Mouse (Mus musculus): ENCODE measurements at regions not wholly inside any gene's neighbourhood (a gene's known extent, or its start where the extent isn't known, plus 50 kb on each side); places are given as distances from the start of the nearest gene placed in this dataset.

- no peak for DNase-seq (ENCODE audit: low spot score in 2 of 2)
Observed at GRCm38 (mm10) chr6:98767858-98768336, 425.3 kb upstream of the Gm765 start.

- DNase-seq (ENCODE audit: low spot score in 2 of 2): no peak
Observed at GRCm38 (mm10) chr6:98754487-98754886, 411.9 kb upstream of the Gm765 start.

- no peak for DNase-seq (ENCODE audit: low spot score in 2 of 2)
Observed at GRCm38 (mm10) chr6:98748618-98749017, 406.1 kb upstream of the Gm765 start.

- DNase-seq (ENCODE audit: low spot score in 2 of 2): no peak
Observed at GRCm38 (mm10) chr6:98746976-98747375, 404.4 kb upstream of the Gm765 start.

GRCm38 (mm10) chr6:98740447-98740846 is 397.9 kb upstream of the Gm765 start:
- no peak for DNase-seq (ENCODE audit: low spot score in 2 of 2)

- DNase-seq (ENCODE audit: low spot score in 2 of 2): no peak
Observed at GRCm38 (mm10) chr6:98731010-98731530, 388.5 kb upstream of the Gm765 start.

- no peak for DNase-seq (ENCODE audit: low spot score in 2 of 2)
Observed at GRCm38 (mm10) chr6:98726605-98727144, 384.1 kb upstream of the Gm765 start.

GRCm38 (mm10) chr6:98704887-98705622 is 362.5 kb upstream of the Gm765 start:
- no peak for DNase-seq (ENCODE audit: low spot score in 2 of 2)

GRCm38 (mm10) chr6:98697571-98697970 is 355.0 kb upstream of the Gm765 start:
- DNase-seq (ENCODE audit: low spot score in 2 of 2): no peak

GRCm38 (mm10) chr6:98693411-98693810 is 350.9 kb upstream of the Gm765 start:
- DNase-seq (ENCODE audit: low spot score in 2 of 2): no peak

- DNase-seq (ENCODE audit: low spot score in 2 of 2): no peak
Observed at GRCm38 (mm10) chr6:98690133-98690532, 347.6 kb upstream of the Gm765 start.

- no peak for DNase-seq (ENCODE audit: low spot score in 2 of 2)
Observed at GRCm38 (mm10) chr6:98689395-98689794, 346.8 kb upstream of the Gm765 start.

GRCm38 (mm10) chr6:98688624-98689023 is 346.1 kb upstream of the Gm765 start:
- no peak for DNase-seq (ENCODE audit: low spot score in 2 of 2)

GRCm38 (mm10) chr6:98666388-98666989 is 323.9 kb upstream of the Gm765 start:
- no peak for DNase-seq (ENCODE audit: low spot score in 2 of 2)

GRCm38 (mm10) chr6:98651827-98652226 is 309.3 kb upstream of the Gm765 start:
- DNase-seq (ENCODE audit: low spot score in 2 of 2): no peak

GRCm38 (mm10) chr6:98651315-98651714 is 308.8 kb upstream of the Gm765 start:
- no peak for DNase-seq (ENCODE audit: low spot score in 2 of 2)

- no peak for DNase-seq (ENCODE audit: low spot score in 2 of 2)
Observed at GRCm38 (mm10) chr6:98640316-98640715, 297.8 kb upstream of the Gm765 start.

GRCm38 (mm10) chr6:98635816-98636215 is 293.3 kb upstream of the Gm765 start:
- peak; percentile 51 to 58 for DNase-seq (ENCODE audit: low spot score in 2 of 2)

GRCm38 (mm10) chr6:98632278-98633063 is 289.9 kb upstream of the Gm765 start:
- DNase-seq (ENCODE audit: low spot score in 2 of 2): peak; percentile 66 to 79

- no peak for DNase-seq (ENCODE audit: low spot score in 2 of 2)
Observed at GRCm38 (mm10) chr6:98631269-98631668, 288.7 kb upstream of the Gm765 start.

GRCm38 (mm10) chr6:98629646-98630045 is 287.1 kb upstream of the Gm765 start:
- no peak for DNase-seq (ENCODE audit: low spot score in 2 of 2)
